Mouse (Mus musculus) liver, postnatal 0 days (tissue): ENCODE measurements around the gene Spry1.

Experiments
- CTCF ChIP-seq: sonication (generic); IDR thresholded peaks from 2 replicates; pipeline ENCODE4 v1.5.1; 2016; ENCODE audit warnings: antibody characterized with exemption, low read depth
- EP300 ChIP-seq: IDR thresholded peaks from 2 replicates; pipeline ENCODE4 v1.6.1; 2016; ENCODE audit warnings: antibody characterized with exemption, low read depth, mild to moderate bottlenecking

DNA sequence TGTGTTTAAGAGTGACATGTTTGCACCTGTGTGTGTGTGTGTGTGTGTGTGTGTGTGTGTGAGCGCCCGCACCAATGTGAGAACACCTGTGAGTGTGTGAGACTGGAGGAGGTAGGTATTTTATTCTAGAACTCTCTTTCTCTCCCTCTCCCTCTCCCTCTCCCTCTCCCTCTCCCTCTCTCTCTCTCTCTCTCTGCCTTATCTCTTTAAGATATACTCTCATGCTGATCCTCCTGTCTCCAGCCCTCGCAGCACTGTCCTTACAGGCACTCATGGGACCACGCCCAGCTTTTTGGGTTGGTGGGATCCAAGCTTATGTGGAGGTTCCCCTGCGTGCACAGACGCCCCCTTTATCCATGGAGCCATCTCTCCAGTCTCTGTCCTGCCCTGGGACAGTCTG is 15.0 kb downstream of the Spry1 start:
- no peak for TF ChIP-seq CTCF
- TF ChIP-seq EP300, result no peak
